Mouse (Mus musculus): ENCODE data around the gene Gm12117.

GRCm38 (mm10) chr11:33294063-33294462 lies 17.5 kb upstream of the Gm12117 start:
- TF ChIP-seq CTCF (IDR thresholded peaks at IDR 0.05; ENCODE audit: insufficient read depth, low read length) (no peak), POLR2A (IDR thresholded peaks at IDR 0.05; ENCODE audit: borderline replicate concordance, extremely low read depth, low read depth, low read length) (no peak)
